In genomic region chr9:21411669-21412550, GRCm38 (mm10) we compare ENCODE assay signal across 8 mouse cellular contexts. TPM values are rescaled to one million over a fixed set of nuclear protein-coding genes. Genes with fewer than 3 reads are reported as not detected.
DNase-seq lines count a peak whose midpoint lies in the region; ATAC-seq lines count a peak whose summit lies in the region.

Gene Qtrt1, plus strand, starts transcription at chr9:21411837.

- H3K9me3 ChIP-seq in hindbrain, embryonic 11.5 days (ENCODE audit: control insufficient read depth, low read length), result no peaks in the 10 kb centered on the region

- H3K36me3 ChIP-seq in hindbrain, embryonic 11.5 days (ENCODE audit: control insufficient read depth, insufficient read depth, low read length), result no peaks in the 10 kb centered on the region

- 2% methylated on average over 53 of the region's 53 CpGs for WGBS in hindbrain, embryonic 11.5 days

- H3K4me1 ChIP-seq in hindbrain, embryonic 11.5 days (replicated peaks; ENCODE audit: control insufficient read depth, insufficient read depth, low read length), result no peaks in the 10 kb centered on the region

- H3K9ac ChIP-seq in hindbrain, embryonic 11.5 days (ENCODE audit: low read depth, low read length), result peak within 1 kb of the TSS; percentile 49

- peak within 1 kb of the TSS; percentile 49; the same call in 1 of the 2 replicates for H3K27ac ChIP-seq in hindbrain, embryonic 11.5 days (ENCODE audit: low read depth, low read length)

- no peaks in the 10 kb centered on the region for H3K27me3 ChIP-seq in hindbrain, embryonic 11.5 days (ENCODE audit: control insufficient read depth, insufficient read depth, low read length)

- peak; percentile 92 for DNase-seq in MN1 (ENCODE audit: low spot score)
- DNase-seq in cerebellum, adult 9-10 months, result peak; percentile 90
- peak; percentile 89 to 93 for DNase-seq in frontal cortex, adult 2 months (ENCODE audit: extremely low spot score in 1 of 2, low spot score in 1 of 2)
- DNase-seq in hindbrain, embryonic 11.5 days (ENCODE audit: low spot score), result peak; percentile 92
- peak; percentile 75 to 82 for DNase-seq in layer of hippocampus, postnatal 10 days (ENCODE audit: low spot score in 2 of 2)
- peak; percentile 92 for DNase-seq in lung, postnatal 10 days
- DNase-seq in ovary, postnatal 36 days (ENCODE audit: low spot score), result peak; percentile 77
- DNase-seq in thymus, postnatal 25 days, result peak; percentile 80

- peak within 1 kb of the TSS; percentile 90 for H3K4me2 ChIP-seq in hindbrain, embryonic 11.5 days (replicated peaks; ENCODE audit: low read depth, low read length)

- peak within 1 kb of the TSS; percentile 70 for H3K4me3 ChIP-seq in hindbrain, embryonic 11.5 days (ENCODE audit: low read depth, low read length)

- peak; percentile 96 for ATAC-seq in hindbrain, embryonic 11.5 days (ENCODE audit: low FRiP score)

RNA-seq across cellular contexts. Expression of gene Qtrt1, which starts in this region (rescaled TPM):
- 47.6 and 48.7 TPM in 2 replicates for polyA plus RNA-seq in frontal cortex, adult 2 months (2012; rRNA removed)
- polyA plus RNA-seq in hindbrain, embryonic 11.5 days (2014; fragmentation: Nextera tagmentation; extraction: Ambion mirVana), result 47.5 and 48.9 TPM in 2 replicates
- 10 to 100 TPM; 34.2 to 42.0 TPM for total RNA-seq in layer of hippocampus, postnatal 10 days (2021)

Comparison
In these comparisons a context has a peak if more than half of its experiments do, and no peak if none do; other contexts are left out.
1. Peak in every context shown above with its lines: DNase-seq, ATAC-seq, H3K4me3 ChIP-seq and H3K27ac ChIP-seq.